Mouse (Mus musculus): Measurements from ENCODE around the gene Aaed1. TPM values are rescaled to one million over a fixed set of nuclear protein-coding genes. Genes with fewer than 3 reads are reported as not detected.

The Aaed1 gene
- 4.7 and 4.9 TPM in 2 replicates for polyA plus RNA-seq (2012; rRNA removed)

DNA sequence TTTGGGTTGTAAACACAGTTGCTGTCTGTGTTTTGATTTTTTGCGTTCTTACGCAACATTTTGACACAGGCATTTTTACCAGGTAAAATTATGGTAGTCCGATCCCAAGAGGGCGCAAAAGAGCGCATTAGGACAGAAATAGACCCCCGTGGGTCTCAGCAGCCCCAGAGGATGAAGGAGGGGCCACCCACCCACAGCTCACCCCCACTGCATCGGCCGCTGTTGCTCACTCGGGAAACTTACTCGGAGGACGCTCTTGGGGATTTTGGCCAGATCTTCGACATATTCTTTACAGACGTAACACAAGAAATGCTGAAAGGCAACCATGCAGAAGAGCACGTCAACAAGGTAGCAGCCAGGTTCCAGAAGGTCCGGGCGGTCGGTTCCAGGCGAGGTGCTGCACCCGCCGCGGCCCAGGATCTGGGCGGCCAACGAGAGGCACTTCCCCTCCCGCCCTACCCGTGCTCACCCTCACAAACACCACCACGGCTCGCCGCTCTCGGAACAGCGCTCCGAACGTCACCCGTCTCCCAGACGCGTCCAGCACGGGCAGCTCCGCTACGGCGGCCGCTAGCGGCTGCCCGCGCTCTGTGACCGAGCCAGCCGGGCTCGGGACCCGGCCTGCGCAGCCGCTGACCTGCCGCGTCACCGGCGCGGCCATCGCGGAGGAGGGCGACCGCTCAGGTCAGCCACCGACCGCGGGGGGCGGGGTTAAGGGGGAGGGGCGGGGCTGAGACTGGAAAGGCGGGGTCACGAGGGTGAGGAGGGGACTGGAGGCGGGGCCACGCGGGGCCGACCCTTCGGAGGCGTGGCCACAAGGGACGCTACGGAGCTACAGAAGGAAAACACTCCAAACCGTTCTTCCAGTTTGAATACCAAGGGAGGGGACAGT is at the start of gene Aaed1:
Gene Aaed1, minus strand, starts transcription at position 687 of the 892 bp plus-strand sequence.
- DNase-seq (ENCODE audit: low read depth in 1 of 2, low spot score in 2 of 2), result peak; percentile 49 to 81
- H3K36me3 ChIP-seq (ENCODE audit: control insufficient read depth, insufficient read depth, low read length), result peaks cover 6% of the 10 kb centered on the region
- H3K4me1 ChIP-seq (ENCODE audit: control insufficient read depth, insufficient read depth, insufficient read length), result peaks cover 6% of the 10 kb centered on the region; the same call in 1 of the 2 replicates
- TF ChIP-seq CTCF (IDR thresholded peaks at IDR 0.05; ENCODE audit: extremely low read depth, insufficient read depth, insufficient read length, insufficient replicate concordance), result 0 out of 2 replicates have a peak, but pooled peaks have one; percentile 4
- peak; percentile 59 for TF ChIP-seq POLR2A (IDR thresholded peaks at IDR 0.05; ENCODE audit: low read depth, low read length)
- H3K27me3 ChIP-seq (ENCODE audit: control insufficient read depth, insufficient read depth, low read length), result no peaks in the 10 kb centered on the region
- under 1% methylated on average over 69 of the region's 74 CpGs for WGBS
- H3K27ac ChIP-seq (ENCODE audit: insufficient read depth, low read length), result peak within 1 kb of the TSS; percentile 90
- H3K4me3 ChIP-seq (ENCODE audit: extremely low read depth, insufficient read depth, insufficient read length), result peak within 1 kb of the TSS; percentile 82

DNA sequence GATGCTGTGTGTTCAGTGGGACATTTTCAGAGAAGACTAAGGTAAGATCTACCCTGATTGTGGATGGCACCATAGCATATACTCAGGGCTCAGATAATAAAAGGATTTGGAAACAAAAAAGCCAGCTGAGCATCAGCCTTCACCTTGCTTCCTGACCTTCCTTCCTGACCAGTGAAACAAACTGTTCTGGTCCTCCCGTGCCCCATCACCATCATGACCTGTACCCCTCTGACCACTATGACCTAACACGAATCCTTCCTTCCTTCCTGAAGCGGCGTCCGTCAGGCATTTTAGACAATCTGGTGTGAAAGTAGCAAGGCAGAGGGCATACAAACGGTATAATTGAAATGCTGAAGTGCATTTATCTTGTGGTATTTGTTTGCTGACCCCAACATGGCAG is 49.6 kb upstream of the Aaed1 start:
- 87% methylated on average over 6 of the region's 6 CpGs for WGBS
- Histone ChIP-seq H3K36me3 (ENCODE audit: control insufficient read depth, insufficient read depth, low read length) (no peaks in the 10 kb centered on the region), H3K27ac (ENCODE audit: insufficient read depth, low read length) (no peak overlapping the region), H3K4me1 (ENCODE audit: control insufficient read depth, insufficient read depth, insufficient read length) (no peaks in the 10 kb centered on the region), H3K4me3 (ENCODE audit: extremely low read depth, insufficient read depth, insufficient read length) (no peak overlapping the region), H3K27me3 (ENCODE audit: control insufficient read depth, insufficient read depth, low read length) (no peaks in the 10 kb centered on the region)
- TF ChIP-seq POLR2A (IDR thresholded peaks at IDR 0.05; ENCODE audit: low read depth, low read length), result no peak
- TF ChIP-seq CTCF (IDR thresholded peaks at IDR 0.05; ENCODE audit: extremely low read depth, insufficient read depth, insufficient read length, insufficient replicate concordance), result no peak
- no peak for DNase-seq (ENCODE audit: low read depth in 1 of 2, low spot score in 2 of 2)

DNA sequence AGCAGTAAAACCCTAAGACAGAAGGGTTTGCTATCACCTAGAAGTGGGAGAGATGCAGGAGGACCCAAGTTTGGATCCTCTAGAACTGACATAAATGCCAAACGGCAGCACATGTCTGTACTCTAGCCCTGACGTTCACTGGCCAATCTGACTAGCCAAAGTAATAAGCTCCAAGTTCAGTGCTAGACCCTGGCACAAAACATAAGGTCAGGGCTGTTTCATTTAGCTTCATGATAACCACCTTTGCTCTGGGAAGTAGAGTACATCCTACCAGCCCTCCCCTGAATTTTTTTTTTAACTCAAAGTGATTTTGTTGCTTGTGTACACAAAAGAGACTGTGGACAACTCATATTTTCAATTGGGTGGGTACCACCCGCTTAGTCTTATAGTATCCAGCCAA is 48.5 kb upstream of the Aaed1 start:
- H3K27ac ChIP-seq (ENCODE audit: insufficient read depth, low read length), result no peak overlapping the region
- H3K4me1 ChIP-seq (ENCODE audit: control insufficient read depth, insufficient read depth, insufficient read length), result no peaks in the 10 kb centered on the region
- H3K4me3 ChIP-seq (ENCODE audit: extremely low read depth, insufficient read depth, insufficient read length), result no peak overlapping the region
- H3K36me3 ChIP-seq (ENCODE audit: control insufficient read depth, insufficient read depth, low read length), result no peaks in the 10 kb centered on the region
- no peak for TF ChIP-seq POLR2A (IDR thresholded peaks at IDR 0.05; ENCODE audit: low read depth, low read length)
- no peak for TF ChIP-seq CTCF (IDR thresholded peaks at IDR 0.05; ENCODE audit: extremely low read depth, insufficient read depth, insufficient read length, insufficient replicate concordance)
- DNase-seq (ENCODE audit: low read depth in 1 of 2, low spot score in 2 of 2), result no peak
- 97% methylated on average over 3 of the region's 3 CpGs for WGBS
- no peaks in the 10 kb centered on the region for H3K27me3 ChIP-seq (ENCODE audit: control insufficient read depth, insufficient read depth, low read length)

DNA sequence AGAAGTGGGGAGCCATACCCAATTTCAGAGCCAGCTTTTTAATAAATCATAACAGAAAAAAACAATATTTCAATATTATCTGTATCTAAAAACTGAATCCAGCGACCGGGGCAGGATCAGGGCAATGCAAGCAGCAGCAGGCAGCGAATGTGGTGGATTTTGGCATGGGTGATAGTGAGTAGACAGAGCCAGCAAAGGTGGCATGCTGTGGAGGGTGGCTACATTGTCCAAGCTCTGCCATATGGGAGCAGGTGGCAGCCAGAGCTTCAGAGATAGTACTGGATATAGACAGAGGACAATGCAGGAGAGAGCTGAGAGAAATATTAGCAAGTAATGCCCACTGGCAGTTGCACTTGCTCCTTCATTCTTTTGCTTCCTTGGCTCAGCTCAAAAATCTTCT is 47.2 kb upstream of the Aaed1 start:
- no peaks in the 10 kb centered on the region for H3K27me3 ChIP-seq (ENCODE audit: control insufficient read depth, insufficient read depth, low read length)
- no peak overlapping the region for H3K27ac ChIP-seq (ENCODE audit: insufficient read depth, low read length)
- H3K36me3 ChIP-seq (ENCODE audit: control insufficient read depth, insufficient read depth, low read length), result no peaks in the 10 kb centered on the region
- no peaks in the 10 kb centered on the region for H3K4me1 ChIP-seq (ENCODE audit: control insufficient read depth, insufficient read depth, insufficient read length)
- 94% methylated on average over 3 of the region's 3 CpGs for WGBS
- no peak overlapping the region for H3K4me3 ChIP-seq (ENCODE audit: extremely low read depth, insufficient read depth, insufficient read length)
- no peak for DNase-seq (ENCODE audit: low read depth in 1 of 2, low spot score in 2 of 2)
- TF ChIP-seq CTCF (IDR thresholded peaks at IDR 0.05; ENCODE audit: extremely low read depth, insufficient read depth, insufficient read length, insufficient replicate concordance), result no peak
- TF ChIP-seq POLR2A (IDR thresholded peaks at IDR 0.05; ENCODE audit: low read depth, low read length), result no peak

DNA sequence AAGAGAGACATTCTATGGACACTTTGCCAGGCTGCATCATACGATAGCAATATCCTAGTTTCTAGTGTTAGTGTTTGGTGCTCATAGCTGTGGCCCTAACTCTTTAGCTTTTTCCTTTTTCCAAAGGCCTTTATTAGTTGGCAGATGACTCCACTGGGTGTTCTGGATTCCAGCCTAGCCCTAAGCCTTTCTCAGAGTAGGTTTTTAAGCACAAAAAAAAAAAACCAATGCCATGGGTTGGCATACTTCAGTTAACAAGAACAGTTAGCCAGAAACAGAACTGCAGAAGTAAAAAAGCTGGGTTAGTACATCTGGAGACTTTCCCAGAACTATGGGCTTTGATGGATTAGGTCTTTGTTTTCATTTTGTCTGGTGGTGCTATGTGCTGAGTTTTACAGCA is 46.0 kb upstream of the Aaed1 start:
- TF ChIP-seq POLR2A (IDR thresholded peaks at IDR 0.05; ENCODE audit: low read depth, low read length) (no peak), CTCF (IDR thresholded peaks at IDR 0.05; ENCODE audit: extremely low read depth, insufficient read depth, insufficient read length, insufficient replicate concordance) (no peak)
- WGBS, result 85% methylated on average over 1 of the region's 1 CpGs
- no peaks in the 10 kb centered on the region for H3K4me1 ChIP-seq (ENCODE audit: control insufficient read depth, insufficient read depth, insufficient read length)
- H3K27me3 ChIP-seq (ENCODE audit: control insufficient read depth, insufficient read depth, low read length), result no peaks in the 10 kb centered on the region
- H3K36me3 ChIP-seq (ENCODE audit: control insufficient read depth, insufficient read depth, low read length), result no peaks in the 10 kb centered on the region
- no peak overlapping the region for H3K27ac ChIP-seq (ENCODE audit: insufficient read depth, low read length)
- DNase-seq (ENCODE audit: low read depth in 1 of 2, low spot score in 2 of 2), result no peak
- no peak overlapping the region for H3K4me3 ChIP-seq (ENCODE audit: extremely low read depth, insufficient read depth, insufficient read length)

DNA sequence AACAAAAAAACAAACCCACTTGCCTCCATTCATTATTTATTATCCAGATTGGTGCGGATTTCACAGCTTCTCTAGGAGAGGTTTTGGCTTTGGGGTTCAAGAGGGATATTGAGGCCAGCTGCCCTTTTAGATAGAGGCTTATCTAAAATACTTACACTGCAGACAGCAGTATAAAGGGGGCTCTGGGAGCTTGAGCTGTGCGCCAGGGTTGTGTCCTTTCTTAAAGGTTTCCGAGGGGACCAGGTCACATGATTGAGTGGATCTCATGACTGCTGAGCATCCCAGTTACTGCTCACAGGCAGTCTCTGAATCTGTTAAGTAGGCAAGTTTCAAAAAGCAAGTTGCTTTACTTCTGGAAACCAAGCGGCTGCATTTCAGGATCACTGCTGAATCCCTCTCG is 44.9 kb upstream of the Aaed1 start:
- no peak for DNase-seq (ENCODE audit: low read depth in 1 of 2, low spot score in 2 of 2)
- no peak overlapping the region for H3K27ac ChIP-seq (ENCODE audit: insufficient read depth, low read length)
- 82% methylated on average over 5 of the region's 5 CpGs for WGBS
- no peaks in the 10 kb centered on the region for H3K4me1 ChIP-seq (ENCODE audit: control insufficient read depth, insufficient read depth, insufficient read length)
- no peaks in the 10 kb centered on the region for H3K36me3 ChIP-seq (ENCODE audit: control insufficient read depth, insufficient read depth, low read length)
- no peak overlapping the region for H3K4me3 ChIP-seq (ENCODE audit: extremely low read depth, insufficient read depth, insufficient read length)
- TF ChIP-seq CTCF (IDR thresholded peaks at IDR 0.05; ENCODE audit: extremely low read depth, insufficient read depth, insufficient read length, insufficient replicate concordance) (no peak), POLR2A (IDR thresholded peaks at IDR 0.05; ENCODE audit: low read depth, low read length) (no peak)
- H3K27me3 ChIP-seq (ENCODE audit: control insufficient read depth, insufficient read depth, low read length), result no peaks in the 10 kb centered on the region

DNA sequence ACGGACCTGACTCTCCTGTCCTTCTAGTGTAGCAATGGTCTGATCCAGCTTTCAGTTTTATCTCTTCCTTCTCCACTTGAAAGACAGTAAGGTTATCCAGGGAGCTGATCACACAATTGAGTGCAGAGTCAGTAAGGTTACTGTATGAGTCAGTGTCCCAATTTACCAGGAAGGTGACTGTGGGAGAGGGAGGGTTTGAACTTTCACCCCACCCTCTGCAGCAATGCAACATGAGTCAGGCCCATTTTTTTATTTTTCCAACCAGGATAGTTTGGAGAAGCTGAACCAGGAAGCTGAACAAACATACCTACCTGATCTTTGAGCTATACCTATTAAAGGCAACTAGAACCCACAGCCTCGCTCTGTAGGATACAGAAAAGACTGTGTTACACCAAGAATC is 37.0 kb upstream of the Aaed1 start:
- Histone ChIP-seq H3K27ac (ENCODE audit: insufficient read depth, low read length) (no peak overlapping the region), H3K4me1 (ENCODE audit: control insufficient read depth, insufficient read depth, insufficient read length) (no peaks in the 10 kb centered on the region), H3K4me3 (ENCODE audit: extremely low read depth, insufficient read depth, insufficient read length) (no peak overlapping the region), H3K27me3 (ENCODE audit: control insufficient read depth, insufficient read depth, low read length) (no peaks in the 10 kb centered on the region), H3K36me3 (ENCODE audit: control insufficient read depth, insufficient read depth, low read length) (no peaks in the 10 kb centered on the region)
- 89% methylated on average over 2 of the region's 2 CpGs for WGBS
- TF ChIP-seq CTCF (IDR thresholded peaks at IDR 0.05; ENCODE audit: extremely low read depth, insufficient read depth, insufficient read length, insufficient replicate concordance) (no peak), POLR2A (IDR thresholded peaks at IDR 0.05; ENCODE audit: low read depth, low read length) (no peak)
- DNase-seq (ENCODE audit: low read depth in 1 of 2, low spot score in 2 of 2), result no peak

Data from spleen, adult 2 months (tissue).